Mouse (Mus musculus) liver, embryonic 14.5 days (tissue): ENCODE results near the gene Adamts9.

Source experiments
- CTCF ChIP-seq: IDR thresholded peaks from 2 replicates; pipeline ENCODE4 v1.5.1; 2016; ENCODE audit warnings: antibody characterized with exemption, low read depth, control low read depth
- EP300 ChIP-seq: IDR thresholded peaks from 2 replicates; pipeline ENCODE4 v1.6.1; 2016; ENCODE audit warnings: antibody characterized with exemption, low read depth

DNA sequence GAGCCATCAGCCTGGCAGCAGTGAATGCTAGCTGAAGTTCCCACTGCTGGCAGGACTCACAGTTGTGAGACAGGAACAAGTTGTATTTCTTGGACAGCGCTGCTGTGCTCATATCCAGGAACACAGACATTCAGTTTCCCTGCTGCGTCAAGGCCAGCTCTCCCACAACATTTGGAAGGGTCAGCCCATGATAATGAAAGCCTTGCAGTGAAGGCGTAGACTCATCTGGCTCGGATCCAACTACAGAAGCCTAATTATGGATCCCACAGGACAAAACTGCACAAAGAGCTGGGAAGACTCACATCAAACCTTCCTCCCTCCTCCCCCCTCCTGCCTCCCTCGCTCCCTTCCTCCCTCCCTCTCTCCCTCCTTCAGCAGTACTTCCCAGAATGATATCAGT is 93.0 kb downstream of the Adamts9 start:
- TF ChIP-seq CTCF: no peak
- TF ChIP-seq EP300: no peak
